In the genomic region with DNA sequence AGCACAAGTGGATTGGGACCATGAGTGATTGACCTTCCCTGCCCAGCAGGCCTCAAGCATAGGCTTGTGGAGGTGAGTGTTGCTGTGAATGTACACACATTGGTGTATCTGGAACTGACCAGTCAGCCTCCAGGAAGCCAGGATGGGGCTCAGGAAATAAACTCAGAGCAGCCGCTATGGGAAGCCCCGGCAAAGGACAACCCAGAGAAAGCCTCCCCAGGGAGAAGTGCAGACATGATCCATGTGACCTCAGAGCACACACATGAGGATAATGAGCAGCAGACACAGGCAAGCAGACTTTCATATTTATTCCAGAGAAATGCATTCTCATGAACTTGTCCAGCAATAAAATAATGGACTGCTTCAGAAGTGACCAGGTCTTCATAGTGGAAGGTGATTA, we compare ENCODE assay signal across 17 mouse cellular contexts.
DNase-seq lines count a peak whose midpoint lies in the region; ATAC-seq and TF ChIP-seq lines count a peak whose summit lies in the region.
"Had no signal": no experiment of that assay in that cellular context is flagged by ENCODE, and none has a peak within 500 bp of the region (broad histone marks: within the 10 kb centered on the region; RNA-seq: fewer than 3 reads in every experiment).

No protein-coding gene starts in this region.

- no peak for TF ChIP-seq CTCF in liver, postnatal 0 days (IDR thresholded peaks at IDR 0.05; ENCODE audit: low read depth)

- 59% methylated on average over 2 of the region's 2 CpGs for WGBS in heart, embryonic 10.5 days
- 61% methylated on average over 2 of the region's 2 CpGs for WGBS in lung, embryonic 15.5 days
- 50% methylated on average over 2 of the region's 2 CpGs for WGBS in heart, embryonic 14.5 days
- 45% methylated on average over 2 of the region's 2 CpGs for WGBS in liver, postnatal 0 days (ENCODE audit: insufficient replicate concordance)

- no peaks in the 10 kb centered on the region for H3K36me3 ChIP-seq in heart, embryonic 10.5 days
- H3K36me3 ChIP-seq in lung, embryonic 15.5 days: no peaks in the 10 kb centered on the region
- H3K36me3 ChIP-seq in heart, embryonic 14.5 days (ENCODE audit: control insufficient read depth, insufficient read depth, low read length): no peaks in the 10 kb centered on the region
- no peaks in the 10 kb centered on the region for H3K36me3 ChIP-seq in liver, postnatal 0 days (replicated peaks; ENCODE audit: insufficient read depth, low read length)
- H3K36me3 ChIP-seq: embryonic facial prominence, embryonic 12.5 days; intestine, embryonic 15.5 days had no signal

- H3K9me3 ChIP-seq in heart, embryonic 10.5 days: no peaks in the 10 kb centered on the region
- H3K9me3 ChIP-seq in lung, embryonic 15.5 days: no peaks in the 10 kb centered on the region
- no peaks in the 10 kb centered on the region for H3K9me3 ChIP-seq in heart, embryonic 14.5 days (ENCODE audit: control insufficient read depth, low read length)
- no peaks in the 10 kb centered on the region for H3K9me3 ChIP-seq in liver, postnatal 0 days (ENCODE audit: low read length)
- H3K9me3 ChIP-seq: embryonic facial prominence, embryonic 12.5 days; intestine, embryonic 15.5 days had no signal

- H3K27me3 ChIP-seq in heart, embryonic 10.5 days (ENCODE audit: insufficient read depth, poor library complexity, severe bottlenecking): no peaks in the 10 kb centered on the region
- no peaks in the 10 kb centered on the region for H3K27me3 ChIP-seq in lung, embryonic 15.5 days
- H3K27me3 ChIP-seq in heart, embryonic 14.5 days (ENCODE audit: control insufficient read depth, insufficient read depth, low read length): no peaks in the 10 kb centered on the region
- H3K27me3 ChIP-seq in liver, postnatal 0 days (ENCODE audit: insufficient read depth, low read length): no peaks in the 10 kb centered on the region
- H3K27me3 ChIP-seq: embryonic facial prominence, embryonic 12.5 days; intestine, embryonic 15.5 days had no signal

- no peak overlapping the region for H3K4me2 ChIP-seq in lung, embryonic 15.5 days
- no peak overlapping the region for H3K4me2 ChIP-seq in heart, embryonic 14.5 days (ENCODE audit: low read length)
- no peak overlapping the region for H3K4me2 ChIP-seq in liver, postnatal 0 days (ENCODE audit: low read depth, low read length)
- H3K4me2 ChIP-seq: embryonic facial prominence, embryonic 12.5 days; intestine, embryonic 15.5 days; midbrain, embryonic 11.5 days had no signal

- H3K27ac ChIP-seq in heart, embryonic 10.5 days: 0 out of 2 replicates have a peak overlapping the region, but pooled peaks have one; percentile 30
- peak overlapping the region; percentile 23 for H3K27ac ChIP-seq in lung, embryonic 15.5 days
- peak overlapping the region; percentile 20 to 50; a peak in 2 of 4 replicates for H3K27ac ChIP-seq in heart, embryonic 14.5 days (replicated peaks in 1 of 2; ENCODE audit: control insufficient read depth in 1 of 2, insufficient read depth in 1 of 2, low read depth in 2 of 2, low read length in 2 of 2)
- H3K27ac ChIP-seq in liver, postnatal 0 days (ENCODE audit: low read depth): 0 out of 2 replicates have a peak overlapping the region, but pooled peaks have one; percentile 4
- H3K27ac ChIP-seq: embryonic facial prominence, embryonic 12.5 days; intestine, embryonic 15.5 days had no signal

- intact Hi-C loops in heart, postnatal 25 days (cut with DNase I): no loop called here

- no peak for DNase-seq in heart, embryonic 10.5 days (ENCODE audit: low spot score)
- DNase-seq in heart, postnatal 25 days (ENCODE audit: low spot score): no peak
- DNase-seq in lung, postnatal 4 days: no peak
- no peak for DNase-seq in liver, postnatal 0 days
- no peak for DNase-seq in urinary bladder, postnatal 36 days (ENCODE audit: low spot score in 2 of 2)
- DNase-seq: cerebellum, adult 11 months; cerebellum, postnatal 36 days; forebrain, postnatal 0 days; gastrocnemius, postnatal 14 days; lung, adult 2 months; spleen, adult 18-20 months; thymus, postnatal 14 days had no signal

- no peak for ATAC-seq in lung, embryonic 15.5 days (ENCODE audit: borderline replicate concordance, extremely low read depth, low FRiP score, low TSS enrichment)
- no peak for ATAC-seq in heart, embryonic 14.5 days (ENCODE audit: insufficient number of reproducible peaks, insufficient read depth, low FRiP score, low read depth)
- ATAC-seq in liver, postnatal 0 days: no peak
- ATAC-seq: forebrain, postnatal 0 days; intestine, embryonic 15.5 days had no signal

- TF ChIP-seq EP300 in liver, postnatal 0 days (IDR thresholded peaks at IDR 0.05; ENCODE audit: low read depth): no peak

- peaks cover 29% of the 10 kb centered on the region for H3K4me1 ChIP-seq in heart, embryonic 10.5 days
- 0 out of 2 replicates have a peak, but pooled peaks cover 14% of the 10 kb centered on the region for H3K4me1 ChIP-seq in lung, embryonic 15.5 days
- peaks cover 5 to 6% of the 10 kb centered on the region in 2 experiments; a peak in 3 of 4 replicates for H3K4me1 ChIP-seq in heart, embryonic 14.5 days (ENCODE audit: control insufficient read depth in 2 of 2, insufficient read depth in 2 of 2, low read length in 2 of 2)
- H3K4me1 ChIP-seq in liver, postnatal 0 days (ENCODE audit: insufficient read depth): peaks cover 10% of the 10 kb centered on the region

- no peak overlapping the region for H3K4me3 ChIP-seq in heart, embryonic 10.5 days
- H3K4me3 ChIP-seq in lung, embryonic 15.5 days: no peak overlapping the region
- no peak overlapping the region for H3K4me3 ChIP-seq in heart, embryonic 14.5 days (ENCODE audit: control insufficient read depth in 1 of 2, insufficient read depth in 1 of 2, low read depth in 1 of 2, low read length in 2 of 2)
- H3K4me3 ChIP-seq in liver, postnatal 0 days (ENCODE audit: low read depth, low read length): no peak overlapping the region
- H3K4me3 ChIP-seq: embryonic facial prominence, embryonic 12.5 days; intestine, embryonic 15.5 days had no signal

- H3K9ac ChIP-seq in lung, embryonic 15.5 days: no peak overlapping the region
- no peak overlapping the region for H3K9ac ChIP-seq in heart, embryonic 14.5 days (ENCODE audit: low read length)
- no peak overlapping the region for H3K9ac ChIP-seq in liver, postnatal 0 days (replicated peaks)
- H3K9ac ChIP-seq: embryonic facial prominence, embryonic 12.5 days; forebrain, postnatal 0 days; intestine, embryonic 15.5 days had no signal
